Mouse (Mus musculus): ENCODE results near the gene Nagk.
"Not testable (repeated sequence)": the region's sequence is repeated elsewhere in the genome, so short reads cannot be mapped to it uniquely, and the experiment has no call there.

Gene Nagk

DNA sequence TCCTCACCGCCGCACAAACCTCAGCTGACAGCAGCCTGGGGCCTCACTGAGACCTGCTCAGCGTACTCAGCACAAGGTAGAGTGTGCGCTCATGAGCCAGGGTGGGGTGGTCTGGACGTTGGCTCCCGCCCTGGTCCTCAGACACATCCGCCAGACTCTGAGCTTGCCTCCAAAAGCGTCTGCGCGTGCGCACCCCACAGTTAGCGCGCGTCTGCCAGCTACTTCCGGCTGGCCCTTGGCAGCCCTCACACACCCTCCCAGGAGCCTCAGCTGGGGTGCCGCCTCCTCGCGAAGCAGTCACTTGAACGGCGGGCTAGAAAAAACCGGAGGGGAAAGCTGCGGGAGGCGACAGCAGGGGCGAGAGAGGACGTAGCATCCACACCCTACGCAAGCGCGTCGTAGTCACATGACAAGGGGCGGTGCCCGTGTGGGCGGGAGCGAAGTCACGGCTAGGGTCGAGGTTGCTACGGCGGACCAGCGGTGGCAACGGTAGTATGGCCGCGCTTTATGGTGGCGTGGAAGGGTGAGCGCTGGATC, at the start of gene Nagk:
Nagk (plus strand) TSS at position 223 of the 537 bp plus-strand sequence.
- peak; percentile 68 for DNase-seq (ENCODE audit: extremely low spot score, low read depth, low spot score)

DNA sequence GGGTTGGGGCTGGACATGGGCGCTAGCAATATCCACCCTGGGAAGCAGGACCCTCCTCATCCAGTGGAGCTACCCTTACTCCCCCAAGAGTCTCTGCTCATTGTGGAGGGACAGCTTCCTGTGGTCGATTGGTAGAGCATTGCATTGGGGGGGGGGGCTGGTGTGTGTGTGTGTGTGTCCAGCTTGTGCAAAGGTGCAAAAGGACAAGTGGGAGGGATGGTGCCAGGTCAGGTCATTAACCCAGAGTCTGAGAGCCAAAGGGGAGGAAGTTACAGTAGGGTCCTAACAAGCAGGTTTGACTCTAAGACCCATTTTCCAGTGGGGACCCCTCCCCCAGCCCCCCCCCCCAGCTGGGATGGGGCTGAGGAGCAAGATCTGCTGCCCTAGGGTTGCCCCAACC, 49.3 kb upstream of the Nagk start:
- no peak for DNase-seq (ENCODE audit: extremely low spot score, low read depth, low spot score)

GRCm38 (mm10) chr6:83749286-83749685, 45.5 kb upstream of the Nagk start:
- no peak for DNase-seq (ENCODE audit: extremely low spot score, low read depth, low spot score)

DNA sequence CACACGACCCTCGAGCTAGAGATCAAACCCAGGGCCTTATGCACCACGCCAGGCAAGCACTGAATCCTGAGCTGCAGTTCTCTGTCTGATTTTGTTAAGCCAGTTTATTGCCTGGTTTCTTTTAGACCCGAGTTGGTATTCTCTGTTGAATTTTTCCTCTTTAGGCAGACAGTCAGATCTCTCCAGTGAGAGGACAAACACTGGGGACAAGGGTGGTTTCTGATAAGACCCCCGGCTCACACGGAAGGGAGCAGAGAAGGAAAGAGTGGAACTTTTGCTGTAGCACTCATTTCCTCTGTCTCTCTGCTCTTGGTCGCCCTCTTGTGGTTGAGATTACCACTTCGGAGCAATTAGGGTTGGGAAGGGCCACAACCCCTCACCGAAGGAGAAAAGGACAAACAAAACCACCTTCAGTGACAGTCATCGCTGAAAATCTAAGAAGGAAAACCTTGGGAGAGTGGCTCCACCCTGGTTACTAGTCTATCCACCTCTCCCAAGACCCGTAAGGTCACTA, 44.6 kb upstream of the Nagk start:
- DNase-seq (ENCODE audit: extremely low spot score, low read depth, low spot score), result no peak

GRCm38 (mm10) chr6:83756051-83756450, 38.7 kb upstream of the Nagk start:
- no peak for DNase-seq (ENCODE audit: extremely low spot score, low read depth, low spot score)

- DNase-seq (ENCODE audit: extremely low spot score, low read depth, low spot score), result no peak
Observed at GRCm38 (mm10) chr6:83762344-83762743, 32.4 kb upstream of the Nagk start, which contains the start of gene Ankrd53. Ankrd53 (plus strand) TSS chr6:83762644.

DNA sequence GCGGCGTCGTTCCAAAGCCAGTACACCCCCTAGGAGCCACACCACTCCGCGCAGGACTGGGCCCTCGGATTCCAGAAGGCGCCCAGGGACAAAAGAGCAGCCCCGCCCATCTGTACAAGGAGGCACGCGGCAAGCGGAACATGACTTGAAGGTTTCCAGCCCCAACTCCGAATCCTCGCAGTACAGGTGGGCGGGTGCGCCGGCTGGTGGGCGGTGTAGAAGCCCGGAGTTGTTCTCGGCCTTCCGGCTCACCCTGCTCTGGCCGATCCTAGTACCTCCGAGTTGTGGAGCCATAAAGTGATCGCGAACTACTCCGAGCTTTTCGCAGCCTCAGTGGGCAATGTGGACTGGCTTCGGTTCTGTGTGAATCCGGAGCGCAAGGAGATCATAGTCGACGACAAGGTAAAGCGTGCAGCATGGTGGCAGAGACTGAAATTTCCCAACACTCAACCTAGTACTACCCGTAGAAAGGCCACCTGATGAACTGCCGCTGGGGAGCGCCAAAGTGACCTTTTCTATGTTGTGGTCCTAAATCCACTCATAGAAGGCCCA, 31.8 kb upstream of the Nagk start:
- no peak for DNase-seq (ENCODE audit: extremely low spot score, low read depth, low spot score)

- no peak for DNase-seq (ENCODE audit: extremely low spot score, low read depth, low spot score)
Observed at GRCm38 (mm10) chr6:83766982-83767381, 27.8 kb upstream of the Nagk start.

- DNase-seq (ENCODE audit: extremely low spot score, low read depth, low spot score), result no peak
Observed at GRCm38 (mm10) chr6:83768485-83768884, 26.3 kb upstream of the Nagk start.

DNA sequence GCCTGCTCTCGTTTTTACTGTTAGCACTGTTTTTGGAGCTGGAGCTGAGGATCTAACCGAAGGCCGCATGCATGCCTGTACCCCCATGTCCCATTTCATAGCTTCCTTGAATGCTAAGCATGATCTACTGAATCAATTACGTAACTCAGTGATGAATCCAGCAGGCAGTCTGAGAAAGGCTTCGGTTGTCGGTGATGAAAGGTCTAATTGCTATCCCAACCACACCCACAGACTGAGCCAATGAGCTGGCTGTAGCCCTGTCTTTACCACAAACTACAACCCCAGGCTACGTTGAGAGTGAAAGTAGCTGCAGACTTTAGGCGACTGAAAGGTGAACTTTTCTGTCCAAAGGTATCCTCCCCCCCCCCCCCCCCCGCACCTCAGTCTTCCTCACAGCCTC, 20.7 kb upstream of the Nagk start:
- no peak for DNase-seq (ENCODE audit: extremely low spot score, low read depth, low spot score)

- DNase-seq (ENCODE audit: extremely low spot score, low read depth, low spot score), result no peak
Observed at GRCm38 (mm10) chr6:83774781-83775563, 19.8 kb upstream of the Nagk start.

- peak; percentile 96 for DNase-seq (ENCODE audit: extremely low spot score, low read depth, low spot score)
Observed at GRCm38 (mm10) chr6:83775638-83776293, 19.0 kb upstream of the Nagk start, which contains the start of gene Tex261. Tex261 (minus strand) TSS chr6:83775813.

GRCm38 (mm10) chr6:83778306-83778705, 16.5 kb upstream of the Nagk start:
- no peak for DNase-seq (ENCODE audit: extremely low spot score, low read depth, low spot score)

DNA sequence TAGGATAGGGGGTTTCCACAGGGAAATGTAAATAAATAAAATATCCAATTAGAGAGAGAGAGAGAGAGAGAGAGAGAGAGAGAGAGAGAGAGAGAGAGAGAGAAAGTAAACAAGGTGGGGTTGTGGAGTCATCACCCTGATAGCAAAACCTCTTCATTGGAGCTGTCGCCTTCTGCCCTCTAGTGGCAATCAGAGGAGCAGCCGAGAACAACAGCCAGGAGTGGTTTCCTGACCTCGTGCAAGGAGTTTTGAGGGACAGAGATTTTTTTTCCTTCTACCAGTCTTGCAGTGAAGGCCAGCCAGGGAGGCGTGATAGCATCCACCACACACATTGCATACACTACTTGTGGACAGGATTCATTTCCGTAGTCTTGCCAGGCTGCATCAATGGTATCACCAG, 15.8 kb upstream of the Nagk start:
- DNase-seq (ENCODE audit: extremely low spot score, low read depth, low spot score), result no peak

DNA sequence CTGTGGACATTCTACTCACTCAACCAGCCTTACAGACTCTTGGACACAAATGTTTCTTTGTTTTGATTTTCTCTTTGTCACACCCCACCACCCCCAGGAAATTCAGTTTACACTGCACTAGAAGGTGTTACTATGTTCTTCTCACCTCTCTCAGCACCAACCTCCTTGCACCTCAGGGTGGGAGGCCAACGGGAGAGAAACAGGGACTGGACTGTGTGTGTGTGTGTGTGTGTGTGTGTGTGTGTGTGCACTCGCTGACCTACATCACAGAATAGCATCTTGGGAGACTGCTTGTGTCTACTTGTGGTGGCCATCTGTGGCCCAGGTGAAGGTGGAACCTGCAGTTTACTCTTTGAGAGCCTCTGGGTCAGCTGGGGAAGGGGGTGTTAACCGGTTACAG, 8.4 kb upstream of the Nagk start:
- DNase-seq (ENCODE audit: extremely low spot score, low read depth, low spot score), result no peak

- DNase-seq (ENCODE audit: extremely low spot score, low read depth, low spot score), result no peak
Observed at GRCm38 (mm10) chr6:83788554-83788953, 6.2 kb upstream of the Nagk start.

DNA sequence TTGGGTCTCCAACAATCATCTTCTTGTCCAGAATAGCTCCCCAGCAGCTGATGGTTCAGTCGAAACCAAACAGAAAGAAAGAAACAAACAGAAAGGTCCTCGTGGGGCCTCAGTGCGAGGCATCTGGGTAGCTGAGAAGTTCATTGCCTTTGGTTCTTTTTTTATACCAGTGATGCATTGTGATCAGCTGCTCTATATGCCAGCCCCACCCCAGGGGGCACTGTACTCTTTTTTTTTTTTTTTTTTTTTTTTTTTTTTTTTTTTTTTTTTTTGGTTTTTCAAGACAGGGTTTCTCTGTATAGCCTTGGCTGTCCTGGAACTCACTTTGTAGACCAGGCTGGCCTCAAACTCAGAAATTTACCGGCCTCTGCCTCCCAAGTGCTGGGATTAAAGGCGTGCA, 4.2 kb upstream of the Nagk start:
- DNase-seq (ENCODE audit: extremely low spot score, low read depth, low spot score), result not testable (repeated sequence)

- no peak for DNase-seq (ENCODE audit: extremely low spot score, low read depth, low spot score)
Observed at GRCm38 (mm10) chr6:83791251-83791890, 3.4 kb upstream of the Nagk start.

DNA sequence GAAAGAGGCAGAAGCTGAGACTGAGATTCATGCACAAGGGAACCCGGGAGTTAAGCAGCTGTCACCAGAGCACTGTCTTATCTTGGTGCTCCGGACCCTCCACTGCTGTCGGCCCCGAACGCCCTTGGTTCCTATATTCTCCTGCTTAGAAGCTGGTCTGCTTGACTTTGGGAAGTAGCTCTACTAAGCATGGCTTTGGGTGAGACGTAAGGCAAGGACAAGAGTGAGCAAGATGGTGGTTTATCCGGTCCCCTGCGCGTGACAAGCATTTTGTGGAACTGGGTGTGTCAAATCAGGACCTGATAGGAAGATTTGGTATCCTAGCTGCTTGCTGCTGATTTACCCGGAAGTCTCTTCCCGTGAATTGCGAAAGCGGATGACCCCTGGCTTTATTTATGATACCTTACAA, 714 bp downstream of the Nagk start:
- no peak for DNase-seq (ENCODE audit: extremely low spot score, low read depth, low spot score)

- DNase-seq (ENCODE audit: extremely low spot score, low read depth, low spot score), result no peak
Observed at GRCm38 (mm10) chr6:83796686-83797085, 1.9 kb downstream of the Nagk start.

DNA sequence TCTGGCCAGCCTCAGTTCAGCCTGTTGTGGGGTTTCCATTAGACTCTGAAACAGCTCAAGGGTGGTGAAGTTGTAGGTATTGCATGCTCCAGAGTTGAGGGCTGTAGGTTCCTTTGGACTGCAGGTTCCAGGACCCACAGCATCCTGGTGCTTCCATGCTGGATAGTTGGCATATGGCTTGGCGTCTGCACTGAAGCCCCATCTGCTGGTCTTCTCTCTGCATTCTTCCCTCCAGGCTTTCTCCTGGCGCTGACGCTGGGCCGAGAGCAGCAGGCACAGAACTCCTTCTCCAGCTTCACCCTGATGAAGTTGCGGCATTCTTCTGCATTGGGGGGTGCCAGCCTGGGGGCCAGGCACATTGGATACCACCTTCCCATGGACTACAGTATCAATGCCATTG, 7.3 kb downstream of the Nagk start:
- no peak for DNase-seq (ENCODE audit: extremely low spot score, low read depth, low spot score)
